Mouse (Mus musculus): ENCODE measurements at regions not wholly inside any gene's neighbourhood (a gene's known extent, or its start where the extent isn't known, plus 50 kb on each side); places are given as distances from the start of the nearest gene placed in this dataset.

DNA sequence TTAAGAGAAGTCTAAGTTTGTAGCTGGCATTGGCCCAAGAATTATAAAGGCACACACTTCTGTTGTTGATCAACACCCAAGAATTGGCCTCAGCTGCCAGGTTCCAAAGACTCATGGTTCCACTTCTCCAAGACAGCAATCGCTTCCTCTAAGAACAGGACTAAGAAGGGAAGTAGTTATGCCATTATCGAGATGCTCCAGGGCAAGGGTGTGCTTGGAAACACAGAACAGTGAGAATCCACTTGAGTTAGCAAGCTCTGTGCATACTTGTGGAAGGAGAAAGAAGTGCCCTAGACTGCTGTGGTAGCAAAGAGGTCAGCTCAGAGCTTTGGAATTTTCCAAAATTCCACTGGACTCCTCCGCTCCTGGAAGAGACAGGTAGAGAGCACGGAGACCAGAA lies 56.1 kb upstream of the Sorl1 start:
- TF ChIP-seq POLR2A (IDR thresholded peaks at IDR 0.05; ENCODE audit: borderline replicate concordance, insufficient read depth, low read length) (no peak), CTCF (IDR thresholded peaks at IDR 0.05; ENCODE audit: borderline replicate concordance, insufficient read depth, low read depth, low read length) (no peak)
